Mouse (Mus musculus) myocyte (in vitro differentiated cells): ENCODE measurements around the gene Slc39a11.

ENCODE experiments used
- CEBPB ChIP-seq: IDR thresholded peaks from 2 replicates; pipeline ENCODE4 v1.6.1; 2011; ENCODE audit warnings: mild to moderate bottlenecking, moderate library complexity; ENCODE audit not compliant: poor library complexity, insufficient read depth, severe bottlenecking
- E2F4 ChIP-seq: IDR thresholded peaks from one replicate; pipeline ENCODE4 v1.6.1; 2011; ENCODE audit warnings: mild to moderate bottlenecking, control low read depth, moderate library complexity; ENCODE audit not compliant: insufficient read depth
- MAX ChIP-seq: IDR thresholded peaks from one replicate; pipeline ENCODE4 v1.6.1; 2011; ENCODE audit warnings: low read depth, mild to moderate bottlenecking, control low read depth
- MYOD1 ChIP-seq, 3 experiments: IDR thresholded peaks; one replicate each; pipeline ENCODE4 v1.6.1; 2011; ENCODE audit warnings: control low read depth in 2 of 3, low read depth in 2 of 3, mild to moderate bottlenecking in 2 of 3, moderate library complexity in 1 of 3; ENCODE audit not compliant: insufficient read length in 2 of 3, control insufficient read depth in 1 of 3
- MYOG ChIP-seq, 3 experiments: IDR thresholded peaks; one replicate each; pipeline ENCODE4 v1.6.1; 2011; ENCODE audit warnings: control low read depth in 2 of 3, low read depth in 2 of 3, mild to moderate bottlenecking in 2 of 3; ENCODE audit not compliant: insufficient read length in 2 of 3, control insufficient read depth in 1 of 3, insufficient read depth in 1 of 3
- POLR2A ChIP-seq: IDR thresholded peaks from one replicate; pipeline ENCODE4 v1.6.1; 2011; ENCODE audit warnings: low read depth, mild to moderate bottlenecking, control low read depth, moderate library complexity; ENCODE audit not compliant: insufficient read length
- POLR2AphosphoS2 ChIP-seq: IDR thresholded peaks from one replicate; pipeline ENCODE4 v1.6.1; 2011; ENCODE audit warnings: low read depth, control low read depth; ENCODE audit not compliant: insufficient read length
- REST ChIP-seq: IDR thresholded peaks from one replicate; pipeline ENCODE4 v1.6.1; 2011; ENCODE audit warnings: mild to moderate bottlenecking, control low read depth, moderate library complexity; ENCODE audit not compliant: insufficient read depth, insufficient read length
- SRF ChIP-seq: IDR thresholded peaks from one replicate; pipeline ENCODE4 v1.6.1; 2011; ENCODE audit warnings: low read depth; ENCODE audit not compliant: control insufficient read depth, insufficient read length
- TCF12 ChIP-seq: IDR thresholded peaks from one replicate; pipeline ENCODE4 v1.6.1; 2011; ENCODE audit warnings: mild to moderate bottlenecking, control low read depth; ENCODE audit not compliant: poor library complexity, insufficient read depth, severe bottlenecking
- TCF3 ChIP-seq: IDR thresholded peaks from one replicate; pipeline ENCODE4 v1.6.1; 2011; ENCODE audit warnings: low read depth, control low read depth; ENCODE audit not compliant: insufficient read length
- USF1 ChIP-seq: IDR thresholded peaks from one replicate; pipeline ENCODE4 v1.6.1; 2011; ENCODE audit warnings: low read depth, mild to moderate bottlenecking, control low read depth, moderate library complexity

DNA sequence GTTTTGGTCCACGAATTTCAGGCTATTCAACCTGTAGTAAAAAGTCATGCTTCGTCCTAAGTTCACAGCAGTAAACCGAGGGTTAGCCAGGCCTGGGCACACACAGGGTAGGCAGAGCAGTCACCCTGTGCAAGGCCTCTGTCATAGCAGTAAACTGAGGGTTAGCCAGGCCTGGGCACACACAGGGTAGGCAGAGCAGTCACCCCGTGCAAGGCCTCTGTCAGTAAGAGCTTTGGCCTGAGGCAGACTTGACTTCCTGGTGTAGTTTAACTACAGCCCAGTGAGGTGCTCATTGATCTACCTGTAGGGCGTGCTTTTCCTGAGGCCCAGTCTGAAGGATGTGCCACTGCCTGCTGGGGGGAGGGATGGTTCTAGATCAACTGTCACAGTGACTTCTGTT is 41.4 kb upstream of the Slc39a11 start:
- TF ChIP-seq CEBPB, result no peak
- no peak for TF ChIP-seq TCF3
- TF ChIP-seq POLR2A, result no peak
- no peak for TF ChIP-seq MYOD1 (IDR thresholded peaks at IDR 0.05; ENCODE audit: control insufficient read depth in 1 of 3, insufficient read length in 2 of 3, low read depth in 2 of 3)
- no peak for TF ChIP-seq POLR2AphosphoS2
- no peak for TF ChIP-seq MAX
- TF ChIP-seq E2F4, result no peak
- TF ChIP-seq TCF12, result no peak
- no peak for TF ChIP-seq USF1
- no peak for TF ChIP-seq MYOG (IDR thresholded peaks at IDR 0.05; ENCODE audit: control insufficient read depth in 1 of 3, insufficient read depth in 1 of 3, insufficient read length in 2 of 3, low read depth in 2 of 3)
- TF ChIP-seq REST, result no peak
- no peak for TF ChIP-seq SRF
